Mouse (Mus musculus): ENCODE measurements at regions not wholly inside any gene's neighbourhood (a gene's known extent, or its start where the extent isn't known, plus 50 kb on each side); places are given as distances from the start of the nearest gene placed in this dataset.

GRCm38 (mm10) chr13:72691783-72692729 lies 63.4 kb downstream of the Irx2 start:
- TF ChIP-seq POLR2A (IDR thresholded peaks at IDR 0.05; ENCODE audit: borderline replicate concordance, low read depth, low read length) (no peak), CTCF (IDR thresholded peaks at IDR 0.05; ENCODE audit: low read depth, low read length) (no peak)
